Mouse (Mus musculus) thymus, postnatal 36 days (tissue): Measurements from ENCODE around the gene Hmcn2.
A peak's percentile ranks its signal among the peaks of the same experiment; 100 is the strongest.

Experiments used
- DNase-seq, 2 experiments: peaks; one replicate each; pipeline ENCODE4 v3.0.0; 2022; ENCODE audit warnings: mixed read lengths in 2 of 2

Hmcn2 gene

DNA sequence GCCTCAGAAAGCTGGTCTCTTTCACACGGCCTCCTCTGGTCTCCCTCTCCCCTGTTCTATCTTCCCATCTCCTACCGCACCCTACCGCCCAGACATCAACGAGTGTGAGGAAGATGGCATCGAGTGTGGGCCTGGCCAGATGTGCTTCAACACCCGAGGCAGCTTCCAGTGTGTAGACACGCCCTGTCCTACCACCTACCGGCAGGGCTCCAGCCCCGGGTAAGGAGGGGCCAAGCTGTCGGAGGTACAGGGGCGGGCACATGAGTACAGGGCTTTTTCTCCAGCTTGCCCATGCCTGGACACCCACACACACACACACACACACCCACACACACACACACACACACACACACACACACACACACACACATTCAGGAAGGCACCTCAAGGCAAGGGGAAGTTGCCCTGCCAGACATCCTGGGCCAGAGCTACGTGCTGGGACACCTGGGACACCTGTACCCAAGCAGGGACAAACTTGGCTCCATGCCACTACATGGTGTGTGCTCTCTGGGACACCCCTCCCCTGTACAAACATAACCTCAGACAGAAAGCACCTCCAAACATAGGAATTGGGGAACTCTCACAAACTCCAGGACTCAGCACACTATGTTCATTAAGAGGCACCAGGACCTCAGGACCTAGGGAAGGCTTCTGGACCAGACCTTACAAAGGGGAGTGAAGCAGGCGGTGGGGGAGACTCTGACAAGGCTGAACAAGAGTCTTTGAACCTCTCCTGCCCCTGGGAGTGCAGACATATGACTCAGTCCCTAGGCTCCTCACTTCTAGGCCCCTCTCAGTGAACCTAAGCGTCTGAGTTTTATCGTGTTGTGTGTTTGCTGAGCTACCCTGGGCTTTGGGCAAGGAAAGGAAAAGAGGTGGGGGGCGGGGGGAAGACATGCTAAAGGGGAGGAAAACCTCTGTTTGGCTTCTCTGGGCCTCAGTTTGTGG is 145.0 kb downstream of the Hmcn2 start:
- no peak for DNase-seq

DNA sequence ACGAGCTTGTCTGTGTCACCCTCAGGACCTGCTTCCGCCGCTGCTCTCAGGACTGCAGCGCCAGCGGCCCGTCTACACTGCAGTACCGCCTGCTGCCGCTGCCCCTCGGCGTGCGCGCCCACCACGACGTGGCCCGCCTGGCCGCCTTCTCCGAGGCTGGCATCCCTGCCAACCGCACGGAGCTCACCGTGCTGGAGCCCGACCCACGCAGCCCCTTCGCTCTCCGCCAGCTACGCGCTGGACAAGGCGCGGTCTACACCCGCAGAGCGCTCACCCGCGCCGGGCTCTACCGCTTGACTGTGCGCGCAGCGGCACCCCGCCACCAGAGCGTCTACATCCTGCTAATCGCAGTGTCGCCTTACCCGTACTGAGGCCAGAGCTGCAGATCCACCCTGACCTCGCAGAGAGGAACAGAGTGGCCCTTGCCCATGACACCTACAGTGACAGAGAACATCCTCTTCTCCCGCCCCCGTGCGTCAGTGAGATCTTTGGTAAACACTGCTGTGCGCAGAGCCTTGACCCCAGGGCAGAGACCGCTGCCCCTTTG is 145.9 kb downstream of the Hmcn2 start:
- DNase-seq: peak; percentile 75 to 79

DNA sequence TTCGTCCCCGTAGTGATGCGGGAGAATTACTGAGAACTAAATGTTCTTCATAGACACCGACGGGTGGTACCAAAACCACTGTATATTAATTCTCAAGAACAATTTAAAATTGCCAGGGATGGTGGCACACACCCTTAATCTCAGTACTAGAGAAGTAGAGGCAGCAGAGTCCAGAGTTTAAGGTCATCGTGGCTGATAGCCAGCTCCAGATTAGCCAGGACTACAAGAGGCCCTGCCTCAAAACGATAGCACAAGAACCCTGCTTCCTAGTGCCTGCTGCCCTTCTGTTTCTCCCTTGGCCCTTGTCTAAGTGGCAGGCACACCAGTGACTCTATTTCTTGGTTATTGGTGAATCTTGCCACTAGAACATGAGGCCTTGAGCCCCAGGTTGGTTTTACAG is 146.7 kb downstream of the Hmcn2 start:
- no peak for DNase-seq

DNA sequence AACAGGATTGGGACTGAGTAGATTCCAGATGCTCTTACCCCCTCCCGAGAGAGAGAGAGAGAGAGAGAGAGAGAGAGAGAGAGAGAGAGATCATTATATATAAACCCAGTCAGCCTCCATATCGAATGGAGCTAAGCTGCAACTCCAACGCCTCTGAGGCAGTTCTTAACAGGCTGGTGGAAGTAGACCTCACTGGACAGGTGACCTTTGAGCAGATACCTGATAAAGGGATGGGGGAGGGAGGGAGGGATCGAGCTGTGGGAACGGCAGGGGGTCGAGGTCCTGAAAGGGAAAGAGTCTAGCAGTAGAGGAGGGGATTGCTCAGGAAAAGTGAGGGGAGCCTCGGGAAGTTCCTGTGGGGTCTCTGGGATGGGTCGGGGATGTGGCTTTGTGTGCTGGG is 147.8 kb downstream of the Hmcn2 start:
- DNase-seq: no peak

DNA sequence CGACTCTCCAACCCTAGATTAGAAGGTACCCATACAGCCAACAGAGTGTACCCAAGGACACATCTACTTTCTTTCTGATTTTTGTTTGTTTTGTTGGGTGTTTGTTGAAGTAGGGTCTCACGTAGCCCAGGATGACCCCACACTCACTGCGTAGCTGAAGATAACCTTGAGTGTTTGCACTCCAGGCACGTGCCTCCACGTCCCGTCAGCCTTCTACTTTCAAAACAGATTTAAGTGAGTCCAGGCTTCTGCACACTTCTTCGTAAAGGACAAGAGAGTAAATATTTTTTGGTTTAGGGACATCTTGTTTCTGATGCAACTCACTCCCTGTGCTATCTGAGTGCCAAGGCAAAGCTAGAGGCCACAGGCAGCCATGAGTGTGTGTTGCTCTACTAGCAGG is 149.0 kb downstream of the Hmcn2 start:
- no peak for DNase-seq

DNA sequence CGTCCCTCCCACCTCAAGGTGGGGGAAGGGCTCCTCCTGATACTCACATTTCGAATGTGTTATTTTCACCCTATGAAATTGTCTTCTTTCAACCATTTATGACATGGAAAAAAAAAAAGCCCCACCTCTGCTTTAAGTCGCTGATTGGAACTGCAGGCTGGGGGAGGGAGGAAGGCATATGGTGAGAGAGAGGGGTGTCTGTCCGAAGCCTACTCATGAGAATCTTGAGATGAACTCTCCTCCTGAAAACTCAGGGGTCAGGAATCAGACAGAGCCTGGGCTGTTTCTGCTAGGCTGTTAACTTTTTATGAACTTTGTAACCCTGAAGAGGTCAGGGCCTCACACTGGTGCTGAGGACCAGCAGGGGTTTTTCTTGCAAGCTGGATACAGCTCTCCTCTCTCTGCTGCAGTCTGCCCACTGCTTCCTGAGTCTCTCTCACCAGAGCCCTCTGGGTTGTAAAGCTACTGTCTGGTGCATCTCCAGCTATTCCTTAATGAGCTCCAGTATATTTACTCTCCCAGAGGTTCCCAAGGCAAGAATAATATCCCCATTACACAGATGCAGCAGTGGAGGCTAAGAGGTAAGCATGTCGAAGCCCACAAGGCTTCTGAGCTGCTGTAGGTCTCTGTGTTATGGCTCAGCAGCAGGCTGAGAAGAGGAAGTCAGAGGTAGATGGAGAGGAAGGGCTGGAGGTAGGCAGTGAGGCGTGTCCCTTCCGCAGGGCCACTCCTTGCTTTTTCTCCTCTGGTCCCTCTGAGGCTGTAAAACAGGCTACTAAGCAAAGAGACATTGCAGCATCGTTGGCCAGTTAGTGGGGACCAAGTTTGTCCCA is 149.7 kb downstream of the Hmcn2 start:
- DNase-seq: no peak

DNA sequence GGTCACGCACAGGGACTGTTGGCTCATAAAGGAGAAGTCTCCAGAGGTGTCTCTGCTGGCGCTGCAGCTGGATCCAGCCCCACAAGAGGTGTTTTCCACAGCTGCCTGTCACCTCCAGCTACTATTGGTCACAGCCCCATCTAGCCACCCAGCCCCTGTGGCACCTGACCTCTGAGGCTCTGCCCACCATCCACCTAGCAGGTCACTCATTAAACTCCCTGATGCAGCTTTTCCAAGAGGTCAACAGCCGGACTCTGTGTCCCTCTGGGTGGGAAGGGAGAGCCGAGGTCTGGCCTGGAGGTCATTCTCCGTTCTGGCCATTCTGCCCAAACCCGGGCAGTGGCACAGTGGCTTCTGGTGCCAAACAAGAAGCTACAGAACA is 150.3 kb downstream of the Hmcn2 start:
- no peak for DNase-seq

DNA sequence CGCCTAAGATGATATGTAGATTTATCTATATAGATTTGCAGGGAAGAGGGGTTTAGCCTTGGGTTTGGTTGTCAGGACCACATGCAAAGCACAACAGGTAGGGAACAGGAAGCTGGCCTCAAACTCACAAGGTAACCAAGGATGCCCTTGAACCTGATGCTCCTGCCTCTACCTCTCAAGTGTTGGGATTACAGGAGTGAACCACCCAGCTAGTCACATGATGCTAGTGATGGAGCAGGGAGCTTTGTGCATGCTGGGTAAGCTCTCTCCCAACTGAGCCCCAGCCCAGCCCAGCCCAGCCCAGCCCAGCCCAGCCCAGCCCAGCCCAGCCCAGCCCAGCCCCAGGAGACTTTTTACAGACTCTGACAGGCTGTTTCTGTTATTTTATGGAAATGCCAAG is 153.2 kb downstream of the Hmcn2 start:
- DNase-seq: no peak

DNA sequence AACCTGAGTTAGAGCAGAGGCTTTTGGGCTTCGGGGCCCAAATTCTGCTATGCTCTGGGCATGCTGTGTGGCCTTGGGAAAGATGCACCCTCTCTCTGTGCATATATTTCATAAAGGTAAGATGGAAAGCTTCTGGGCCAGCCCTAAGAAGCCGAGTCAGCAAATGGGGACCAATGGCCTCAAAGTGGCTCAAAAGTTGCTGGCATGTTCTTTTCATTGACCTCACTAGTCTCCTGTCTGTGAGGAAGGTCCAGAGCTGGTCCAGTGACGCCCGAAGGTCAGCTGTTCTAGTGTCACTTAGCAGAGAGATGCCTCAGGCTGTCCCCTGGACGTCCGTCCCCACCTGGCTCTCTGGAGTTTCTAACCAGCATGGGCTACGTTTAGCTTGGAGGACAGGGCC is 154.6 kb downstream of the Hmcn2 start:
- DNase-seq: no peak

DNA sequence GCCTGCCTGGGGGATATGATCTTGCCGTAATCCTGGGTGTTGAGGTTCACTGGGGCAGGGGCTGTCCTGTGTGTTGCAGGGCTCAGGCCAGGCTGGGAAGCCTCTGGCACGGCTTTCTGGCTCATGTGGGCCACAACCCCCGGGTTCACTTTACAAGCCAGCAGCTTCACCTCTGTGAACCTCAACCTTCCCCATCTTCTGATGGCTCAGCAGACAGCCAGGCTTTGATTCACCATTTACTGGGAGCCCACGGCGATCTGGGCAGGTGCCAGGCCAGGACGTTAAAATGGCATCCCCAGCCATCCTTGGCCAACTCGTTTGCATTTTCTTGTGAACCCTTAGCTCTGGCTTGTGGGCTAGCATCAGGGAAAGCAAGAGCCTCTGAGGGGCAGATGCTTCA is 155.3 kb downstream of the Hmcn2 start:
- no peak for DNase-seq

DNA sequence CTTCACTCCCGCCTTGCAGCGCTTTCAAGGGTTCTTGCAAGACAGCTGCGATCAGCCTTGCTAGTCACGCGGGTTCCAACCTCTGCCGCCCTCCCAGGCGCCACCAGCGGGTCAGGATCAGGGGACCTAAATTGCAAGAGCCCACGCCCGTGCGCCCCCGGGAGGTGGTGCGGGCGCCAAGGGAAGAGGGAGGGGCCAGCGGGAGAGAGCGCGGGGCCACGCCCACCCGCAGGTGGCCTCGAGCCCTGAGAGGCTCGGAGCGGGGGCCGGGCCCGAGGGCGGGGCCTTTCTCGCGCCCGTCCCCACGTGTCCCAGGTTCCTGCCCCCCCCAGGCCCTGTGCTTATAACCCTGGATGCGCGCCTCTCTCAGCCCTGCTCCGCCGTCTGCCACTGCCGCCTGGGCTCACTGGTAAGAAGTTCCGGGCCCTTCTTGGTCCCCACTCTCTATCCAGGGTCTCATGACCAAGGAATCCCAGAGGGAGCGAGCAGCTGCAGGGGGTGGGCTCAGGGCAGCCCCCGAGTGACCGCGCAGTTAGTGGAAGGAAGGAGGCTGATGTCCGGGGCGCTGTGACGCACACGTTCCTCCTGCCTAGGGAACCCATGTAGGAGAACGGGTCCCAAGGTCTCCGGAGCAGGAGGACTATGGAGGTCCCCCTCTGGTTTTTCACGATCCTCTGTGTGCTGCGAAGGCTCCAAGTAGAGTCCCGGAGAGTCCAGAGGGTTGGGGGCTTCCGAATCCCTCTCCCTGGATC is 155.9 kb downstream of the Hmcn2 start, which contains the start of gene Ass1:
TSS of gene Ass1 (plus strand) at position 277 of the 752 bp plus-strand sequence.
- DNase-seq: peak; percentile 89 to 94

DNA sequence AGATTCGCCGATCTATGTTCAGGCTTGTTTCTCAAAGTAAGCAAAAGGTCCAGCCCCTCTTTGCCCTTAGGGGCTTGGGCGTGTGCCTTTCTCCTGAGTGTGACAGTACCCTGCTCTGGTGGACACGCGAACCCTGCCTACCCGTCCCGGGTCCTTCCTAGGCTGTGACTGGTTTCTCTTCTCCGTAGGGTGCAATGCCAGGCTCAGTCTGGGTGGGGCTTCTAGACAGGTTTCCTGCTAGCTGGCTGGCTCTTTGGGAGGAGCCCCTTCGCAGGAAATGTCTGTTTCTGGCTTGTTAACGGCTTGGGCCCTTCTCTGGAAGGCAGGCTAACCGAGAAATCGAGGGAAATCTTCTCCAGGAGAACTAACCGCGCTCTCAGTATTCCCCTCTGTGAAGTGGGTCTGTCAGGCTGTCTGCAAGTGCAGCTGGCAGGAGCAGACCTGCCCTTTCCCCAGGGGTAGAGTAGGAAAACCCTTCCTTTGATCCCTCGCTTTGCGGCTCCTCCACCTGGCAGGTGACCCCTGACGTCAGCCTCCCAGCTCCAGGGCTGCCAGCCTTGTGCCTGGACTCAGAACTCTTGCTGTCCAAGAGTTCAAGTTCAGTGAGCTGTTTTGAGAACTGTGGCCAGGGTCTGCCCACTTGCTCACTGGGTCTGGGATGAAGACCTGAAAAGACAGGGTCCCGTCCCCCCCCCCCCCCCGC is 156.6 kb downstream of the Hmcn2 start:
- peak; percentile 51 to 66 for DNase-seq

DNA sequence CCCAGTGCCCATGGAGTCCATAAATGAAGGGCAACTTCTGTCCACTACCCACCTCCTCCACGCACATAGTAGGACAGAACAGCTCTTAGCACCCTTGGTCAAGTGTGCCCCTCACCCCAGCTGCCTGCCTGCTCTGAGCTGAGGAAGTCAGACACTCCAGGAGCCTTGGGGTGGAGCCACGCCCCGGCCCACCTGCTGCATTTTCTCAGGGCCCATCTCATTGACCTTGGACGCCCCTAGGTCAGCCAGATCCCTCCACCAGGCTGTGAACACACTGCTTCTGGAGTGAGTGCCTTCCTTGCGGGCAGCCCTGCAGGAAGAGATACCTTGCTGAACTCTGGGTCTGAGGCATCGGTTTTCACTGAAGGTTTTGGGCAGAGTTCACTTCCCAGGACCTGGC is 157.4 kb downstream of the Hmcn2 start:
- DNase-seq: no peak

DNA sequence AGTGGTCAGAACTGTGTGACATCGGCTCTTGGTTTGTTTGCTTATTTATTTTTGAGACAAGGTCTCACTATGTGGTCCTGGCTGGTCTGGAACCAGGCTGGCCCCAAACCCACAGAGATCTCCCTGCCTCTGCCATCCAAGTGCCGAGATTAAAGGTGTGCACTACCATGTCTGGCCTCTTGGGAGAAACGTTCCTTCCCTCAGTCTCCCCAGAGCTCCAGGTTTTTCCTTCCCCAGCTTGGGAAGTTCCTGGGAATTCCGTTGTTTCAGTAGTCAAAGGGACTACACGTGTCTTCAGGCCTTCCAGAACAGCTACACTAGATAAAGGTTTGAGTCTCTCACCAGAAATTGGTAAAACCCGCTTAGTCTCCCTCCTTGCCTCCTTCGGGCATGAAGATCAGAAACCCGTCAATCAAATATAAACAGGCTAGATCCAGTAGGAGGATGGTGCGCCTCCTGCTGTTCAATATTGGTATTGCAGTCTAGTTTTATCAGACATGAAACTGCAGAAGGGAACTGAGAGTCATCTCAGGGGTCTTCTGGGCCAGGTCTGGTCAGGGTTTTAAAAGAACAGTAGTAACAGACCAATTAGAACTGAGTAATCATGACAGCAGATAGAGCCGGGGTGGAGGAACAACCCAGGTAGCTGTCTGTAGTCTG is 158.3 kb downstream of the Hmcn2 start:
- peak in 1 of 2 experiments; percentile 32 for DNase-seq

DNA sequence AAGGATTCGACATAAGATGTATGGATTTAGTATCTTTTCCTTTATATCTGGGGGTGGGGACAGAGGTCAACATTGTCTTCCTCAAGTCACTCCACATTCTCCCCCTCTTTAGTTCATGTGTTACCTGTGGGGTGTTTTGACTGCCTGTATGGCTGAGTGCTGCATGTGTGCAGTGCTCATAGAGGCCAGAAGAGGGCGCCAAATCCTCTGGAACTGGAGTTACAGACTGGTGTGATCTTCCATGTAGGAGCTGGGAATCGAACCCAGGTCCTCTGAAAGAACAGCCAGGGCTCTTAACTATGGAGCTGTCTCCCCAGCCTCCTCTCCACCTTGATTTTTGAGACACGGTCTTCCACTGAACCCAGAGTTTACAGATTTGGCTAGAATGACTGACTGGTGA is 159.7 kb downstream of the Hmcn2 start:
- DNase-seq: peak; percentile 47 to 49

DNA sequence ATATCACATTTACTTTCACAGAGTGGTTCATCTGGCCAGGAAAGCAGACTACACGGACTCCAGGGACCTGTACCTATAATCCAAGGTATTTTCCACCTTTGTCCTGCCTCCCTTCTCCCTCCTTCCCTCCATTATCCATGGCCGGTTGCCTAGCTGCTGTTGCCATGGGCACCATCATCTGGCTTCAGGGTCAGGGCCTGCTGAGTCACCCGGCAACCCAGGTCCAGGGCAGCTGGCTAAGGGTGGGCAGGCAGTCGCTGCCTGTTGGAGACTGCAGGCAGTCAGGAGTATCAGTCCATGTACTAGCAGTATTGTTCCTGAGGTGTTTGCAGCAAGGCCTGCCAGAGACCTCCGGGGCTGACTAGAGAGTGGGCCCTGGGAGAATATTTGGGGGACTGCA is 160.5 kb downstream of the Hmcn2 start:
- DNase-seq: no peak

DNA sequence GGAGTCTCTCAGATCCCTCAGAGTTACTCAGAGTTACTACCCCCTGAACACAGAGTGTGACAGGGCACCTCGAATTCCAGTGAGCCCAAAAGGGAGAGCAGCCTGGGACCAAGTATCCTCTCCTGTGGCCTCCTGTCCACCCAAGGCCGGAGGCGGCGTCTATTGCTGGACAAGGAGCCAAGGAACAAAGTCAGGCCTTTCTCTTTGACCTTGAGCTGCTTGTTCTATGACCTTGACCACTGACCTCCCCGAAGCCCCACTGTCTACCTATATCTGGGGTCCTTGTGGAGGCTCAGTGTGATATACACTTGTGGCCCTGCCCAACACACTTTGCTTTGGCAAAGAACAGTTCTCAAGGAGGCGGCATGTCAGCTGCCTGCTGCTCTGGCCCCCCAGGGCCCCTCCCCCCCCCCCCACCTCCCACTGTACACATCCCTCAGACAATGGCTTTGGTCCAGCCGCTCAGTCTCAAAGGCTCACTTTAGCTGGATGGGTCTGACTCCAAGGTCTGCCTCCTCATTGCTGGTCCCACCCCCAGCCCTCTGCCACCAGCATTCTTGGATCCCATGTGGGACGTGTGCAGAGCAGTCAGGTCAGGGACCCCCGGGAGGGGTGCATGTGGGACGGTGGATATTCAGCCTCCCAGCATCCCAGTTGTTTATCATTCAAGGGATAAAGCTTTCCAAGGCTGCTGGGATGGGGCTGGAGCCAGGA is 162.0 kb downstream of the Hmcn2 start:
- no peak for DNase-seq

DNA sequence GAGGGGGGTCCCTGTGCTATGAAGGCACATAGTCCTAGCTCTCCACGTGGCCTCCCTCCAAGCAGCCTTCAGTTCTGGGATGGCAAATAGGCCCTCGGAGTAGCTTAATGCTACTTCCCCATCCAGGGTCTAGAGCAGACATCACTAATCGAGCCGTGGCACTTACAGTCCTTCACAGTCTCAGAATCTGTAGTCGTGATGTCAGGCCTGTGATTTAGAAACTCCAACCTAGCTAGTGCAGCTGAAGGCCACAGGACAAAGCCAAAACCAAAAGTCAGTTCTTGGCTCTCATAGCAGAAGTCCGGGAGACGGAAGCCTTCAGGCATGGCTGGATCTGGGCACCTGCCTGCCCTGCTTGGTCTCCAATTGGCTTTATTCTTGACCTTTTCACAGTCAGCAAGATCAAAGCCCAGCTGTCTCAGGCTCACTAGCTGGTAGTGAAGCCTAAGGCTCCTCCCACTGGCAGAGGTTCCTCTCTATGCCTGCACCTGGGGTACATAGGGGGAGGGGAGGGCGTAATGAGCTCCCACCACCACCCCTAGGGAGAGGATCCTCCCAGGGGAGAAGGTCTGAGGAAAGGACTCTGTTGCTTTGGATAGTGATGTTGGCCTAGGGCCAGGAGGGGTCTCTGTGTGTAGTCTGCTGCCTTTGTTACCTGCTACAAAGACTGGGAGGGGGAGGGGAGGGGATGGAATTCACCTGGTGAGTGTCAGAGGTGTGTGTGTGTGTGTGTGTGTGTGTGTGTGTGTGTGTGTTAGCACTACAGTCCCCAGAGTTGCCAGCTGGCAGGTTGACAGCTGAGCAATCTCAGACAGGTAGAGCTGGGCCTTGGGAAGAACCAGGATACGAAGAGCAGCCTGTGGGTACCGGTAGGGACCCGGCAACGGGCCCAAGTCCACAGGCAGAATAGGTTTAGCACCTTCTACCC is 163.3 kb downstream of the Hmcn2 start:
- DNase-seq: no peak

DNA sequence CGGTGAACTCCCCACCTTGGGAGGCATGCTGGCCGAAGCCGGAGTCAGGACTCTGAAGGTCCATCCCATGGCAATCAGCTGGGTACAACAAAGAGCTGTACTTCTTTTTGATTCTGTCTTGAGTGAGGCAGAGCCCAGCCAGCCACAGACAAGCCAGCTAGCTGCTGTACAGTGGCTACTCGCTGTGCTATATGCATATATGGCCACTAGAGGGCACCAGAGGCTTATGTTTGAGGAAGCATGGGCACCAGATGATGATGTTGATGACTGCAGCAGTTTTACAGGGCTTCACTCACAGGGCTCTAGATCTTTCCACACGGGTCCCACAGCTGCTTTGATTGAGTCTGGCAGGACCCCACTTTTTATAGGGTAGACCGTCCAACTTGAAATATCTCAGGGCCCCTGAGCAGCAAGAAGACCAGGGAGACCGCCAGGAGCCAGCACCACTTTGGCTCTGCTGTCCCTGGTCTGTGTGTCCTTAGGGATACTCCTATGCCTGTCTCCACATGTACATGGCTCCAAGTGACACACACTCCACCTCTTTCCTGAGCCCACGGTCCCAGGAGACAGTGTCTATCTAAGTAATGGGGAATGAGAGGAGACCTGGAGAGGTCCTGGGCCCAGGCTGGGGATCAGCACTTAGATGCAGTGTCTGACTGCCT is 168.8 kb downstream of the Hmcn2 start:
- DNase-seq: peak; percentile 71 to 73
